Mouse (Mus musculus): ENCODE data around the gene Orc4. TPM values are rescaled to one million over a fixed set of nuclear protein-coding genes. Genes with fewer than 3 reads are reported as not detected.

The Orc4 gene
- polyA plus RNA-seq (2015; fragmentation: Nextera tagmentation; extraction: Ambion mirVana): 88.4 and 89.2 TPM in 2 replicates

DNA sequence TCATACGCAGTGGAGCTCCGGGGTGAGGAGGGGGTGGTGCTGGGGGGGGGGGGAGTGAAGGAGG, at the start of gene Orc4:
Gene Orc4, minus strand, starts transcription at position 26 of the 64 bp plus-strand sequence.
- WGBS: 5% methylated on average over 2 of the region's 2 CpGs
- H3K4me1 ChIP-seq: peaks cover 19% of the 10 kb centered on the region
- H3K27me3 ChIP-seq (replicated peaks): no peaks in the 10 kb centered on the region
- no peaks in the 10 kb centered on the region for H3K36me3 ChIP-seq
- peak within 1 kb of the TSS; percentile 91 for H3K4me3 ChIP-seq (replicated peaks)
- ATAC-seq (ENCODE audit: low FRiP score): no peak
- peak within 1 kb of the TSS; percentile 62 for H3K4me2 ChIP-seq
- no peaks in the 10 kb centered on the region for H3K9me3 ChIP-seq (replicated peaks)
- peak within 1 kb of the TSS; percentile 97 for H3K27ac ChIP-seq (replicated peaks)
- peak within 1 kb of the TSS; percentile 92 for H3K9ac ChIP-seq (replicated peaks)

DNA sequence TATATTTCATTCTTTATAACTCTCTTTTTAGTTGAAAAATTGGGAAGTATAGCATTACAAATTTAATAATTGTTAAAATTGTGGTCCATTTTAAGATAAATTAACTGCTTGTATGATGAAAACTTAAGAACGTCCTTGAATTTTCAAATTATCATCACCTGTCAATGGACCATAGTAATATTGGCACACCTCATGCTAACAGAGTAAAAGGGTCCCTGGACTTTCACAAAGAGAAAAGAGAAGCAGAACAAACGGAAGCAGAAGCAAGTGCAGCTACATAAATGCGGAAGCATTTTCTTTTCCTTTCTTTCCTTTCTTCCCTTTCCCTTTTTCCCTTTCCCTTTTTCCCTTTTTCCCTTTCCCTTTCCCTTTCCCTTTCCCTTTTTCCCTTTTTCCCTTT, 40.2 kb upstream of the Orc4 start:
- no peaks in the 10 kb centered on the region for H3K9me3 ChIP-seq (replicated peaks)
- no peak overlapping the region for H3K4me3 ChIP-seq (replicated peaks)
- H3K4me2 ChIP-seq: no peak overlapping the region
- no peak for ATAC-seq (ENCODE audit: low FRiP score)
- H3K9ac ChIP-seq (replicated peaks): no peak overlapping the region
- 94% methylated on average over 3 of the region's 3 CpGs for WGBS
- no peaks in the 10 kb centered on the region for H3K4me1 ChIP-seq
- 0 out of 2 replicates have a peak, but pooled peaks cover 4% of the 10 kb centered on the region for H3K36me3 ChIP-seq
- no peaks in the 10 kb centered on the region for H3K27me3 ChIP-seq (replicated peaks)
- H3K27ac ChIP-seq (replicated peaks): no peak overlapping the region

DNA sequence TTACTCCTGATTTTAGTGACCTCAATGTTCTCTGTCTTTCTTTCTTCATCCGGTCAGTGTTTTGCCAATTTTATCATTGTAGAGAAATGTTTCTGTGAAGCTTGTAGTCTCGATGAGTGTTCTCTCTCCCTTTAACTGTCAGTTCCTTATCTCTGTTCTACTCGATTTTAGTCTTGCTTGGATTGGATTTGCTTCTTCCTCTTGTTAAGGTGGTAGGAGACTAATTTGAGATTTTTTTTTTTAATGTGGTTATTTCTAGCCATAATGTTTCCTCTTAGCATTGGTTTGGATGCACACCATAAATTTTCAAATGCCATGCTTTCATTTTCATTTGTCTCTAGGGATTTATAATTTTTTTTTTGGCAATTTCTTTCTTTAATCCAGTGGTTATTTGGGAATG, 28.8 kb upstream of the Orc4 start:
- Histone ChIP-seq H3K4me3 (replicated peaks) (no peak overlapping the region), H3K36me3 (no peaks in the 10 kb centered on the region), H3K27me3 (replicated peaks) (no peaks in the 10 kb centered on the region), H3K27ac (replicated peaks) (no peak overlapping the region), H3K4me1 (no peaks in the 10 kb centered on the region), H3K9me3 (replicated peaks) (no peaks in the 10 kb centered on the region), H3K4me2 (no peak overlapping the region), H3K9ac (replicated peaks) (no peak overlapping the region)
- WGBS: 88% methylated on average over 3 of the region's 3 CpGs
- no peak for ATAC-seq (ENCODE audit: low FRiP score)

DNA sequence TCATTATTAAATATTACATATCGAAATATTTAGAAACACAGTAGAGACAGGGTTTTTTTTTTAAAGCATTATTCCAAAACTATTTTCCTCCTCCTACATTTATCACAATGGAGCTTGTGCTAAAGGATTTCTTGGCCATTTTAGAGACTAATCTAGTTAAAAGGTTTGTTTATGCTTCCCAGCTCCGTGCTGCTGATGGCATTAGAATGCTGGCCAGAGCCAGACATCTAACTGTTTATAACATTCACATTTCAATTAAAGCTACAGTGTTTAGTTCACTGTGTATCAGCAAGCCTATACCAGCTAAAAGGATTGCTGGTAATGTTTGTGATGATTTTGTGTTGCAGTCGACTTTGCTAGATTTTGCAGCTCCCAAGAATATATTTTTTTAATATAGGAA, 6.5 kb upstream of the Orc4 start:
- Histone ChIP-seq H3K4me3 (replicated peaks) (no peak overlapping the region), H3K9me3 (replicated peaks) (no peaks in the 10 kb centered on the region), H3K4me1 (peaks cover 8% of the 10 kb centered on the region), H3K9ac (replicated peaks) (no peak overlapping the region), H3K4me2 (no peak overlapping the region), H3K36me3 (no peaks in the 10 kb centered on the region), H3K27me3 (replicated peaks) (no peaks in the 10 kb centered on the region), H3K27ac (replicated peaks) (no peak overlapping the region)
- ATAC-seq (ENCODE audit: low FRiP score): no peak
- WGBS: 68% methylated on average over 3 of the region's 3 CpGs

DNA sequence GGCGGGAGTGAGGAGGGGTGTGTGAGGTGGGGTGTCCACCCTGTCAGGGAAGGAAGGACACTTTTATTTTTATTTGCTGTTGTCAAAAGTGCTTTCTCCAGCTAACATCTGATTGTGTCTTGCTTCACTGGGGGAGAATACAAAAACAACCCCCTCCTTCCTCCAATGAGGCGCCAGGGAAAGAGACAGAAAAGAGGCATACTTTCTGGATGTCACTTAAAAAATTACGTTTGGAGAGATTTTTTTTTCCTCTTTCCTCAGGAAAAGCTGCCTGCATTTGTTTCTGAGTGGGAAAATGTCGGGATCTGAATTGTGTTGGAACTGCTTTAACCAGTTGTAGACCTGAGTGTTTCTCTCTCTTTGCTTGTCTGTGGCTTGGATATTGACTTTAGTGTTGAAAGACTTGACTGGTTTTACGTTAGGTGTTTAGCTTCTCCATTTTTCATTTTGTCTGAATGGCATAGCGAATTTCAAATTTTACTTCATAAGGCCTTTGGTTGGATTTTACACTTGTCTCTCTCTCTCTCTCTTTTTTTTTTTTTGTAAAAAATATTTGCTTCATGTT, 321 bp upstream of the Orc4 start:
- no peaks in the 10 kb centered on the region for H3K9me3 ChIP-seq (replicated peaks)
- H3K27ac ChIP-seq (replicated peaks): peak overlapping the region; percentile 97
- peaks cover 19% of the 10 kb centered on the region for H3K4me1 ChIP-seq
- ATAC-seq (ENCODE audit: low FRiP score): no peak
- peak overlapping the region; percentile 92 for H3K9ac ChIP-seq (replicated peaks)
- H3K27me3 ChIP-seq (replicated peaks): no peaks in the 10 kb centered on the region
- H3K4me2 ChIP-seq: peak overlapping the region; percentile 62
- peak overlapping the region; percentile 91 for H3K4me3 ChIP-seq (replicated peaks)
- H3K36me3 ChIP-seq: no peaks in the 10 kb centered on the region
- WGBS: 9% methylated on average over 5 of the region's 6 CpGs

DNA sequence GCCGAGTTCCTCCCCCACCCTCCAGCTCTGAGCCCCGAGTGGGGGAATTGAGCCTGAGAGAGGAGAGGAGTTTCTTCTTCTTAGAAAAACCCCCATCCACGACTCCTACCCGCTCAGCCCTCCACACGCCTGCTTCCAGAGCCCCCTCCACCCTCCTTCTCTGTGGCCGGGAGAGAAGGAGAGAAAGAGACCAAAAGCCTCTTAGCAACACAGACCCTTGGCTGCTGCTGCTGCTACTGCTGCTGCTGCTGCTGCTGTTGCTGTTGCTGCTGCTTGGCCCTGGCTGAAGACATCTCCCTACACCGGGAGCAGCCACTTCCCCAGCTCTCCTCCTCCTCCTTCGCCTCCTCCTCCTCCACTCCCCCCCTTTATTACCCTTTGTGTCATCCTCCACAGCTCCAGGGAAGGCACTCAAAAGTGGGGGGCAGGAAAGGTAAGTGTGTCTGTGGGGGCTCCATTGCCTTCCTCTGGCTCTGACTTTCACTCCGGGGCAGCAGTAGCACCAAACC, 280 bp downstream of the Orc4 start:
- H3K9me3 ChIP-seq (replicated peaks): no peaks in the 10 kb centered on the region
- ATAC-seq (ENCODE audit: low FRiP score): peak; percentile 78
- H3K36me3 ChIP-seq: no peaks in the 10 kb centered on the region
- under 1% methylated on average over 9 of the region's 9 CpGs for whole genome bisulfite sequencing
- H3K4me1 ChIP-seq: peaks cover 19% of the 10 kb centered on the region
- no peaks in the 10 kb centered on the region for H3K27me3 ChIP-seq (replicated peaks)
- peak overlapping the region; percentile 97 for H3K27ac ChIP-seq (replicated peaks)
- H3K4me2 ChIP-seq: peak overlapping the region; percentile 62
- peak overlapping the region; percentile 92 for H3K9ac ChIP-seq (replicated peaks)
- H3K4me3 ChIP-seq (replicated peaks): peak overlapping the region; percentile 91

DNA sequence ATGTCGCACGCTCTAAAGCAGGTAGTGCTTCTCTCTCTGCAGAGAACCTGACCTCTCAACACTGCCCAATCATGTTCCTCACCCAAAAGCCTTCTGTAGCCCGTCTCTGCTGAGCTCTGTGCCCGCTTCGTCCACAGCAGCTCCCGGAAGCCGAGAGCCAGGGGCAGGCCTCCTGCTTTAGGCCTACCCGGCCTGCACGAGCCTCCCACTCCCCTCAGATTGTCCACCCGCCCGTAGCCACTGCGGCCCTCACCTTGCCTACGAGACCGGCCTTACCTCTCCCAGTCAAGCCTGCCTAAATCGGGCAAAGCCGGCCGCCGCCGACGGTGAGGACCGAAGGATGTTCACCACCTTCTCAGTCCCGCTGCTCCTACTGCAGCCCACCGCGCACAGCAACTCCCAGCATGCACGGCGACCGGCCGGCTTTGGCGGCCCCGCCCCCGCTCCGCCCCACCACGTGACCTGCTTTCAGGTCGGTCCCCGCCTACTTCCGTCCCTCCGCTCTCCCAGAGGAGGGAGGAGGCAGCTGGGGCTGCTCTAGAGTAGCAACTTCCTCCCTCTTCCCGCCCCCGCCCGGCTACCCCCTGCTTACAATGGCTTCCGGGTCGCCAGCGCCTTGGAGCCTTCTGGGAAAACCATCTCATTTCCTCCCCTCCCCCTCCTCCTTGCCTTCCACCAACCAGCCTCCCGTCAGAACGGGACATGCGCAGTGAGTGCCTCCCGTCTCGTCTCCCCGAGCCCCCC, 1.1 kb downstream of the Orc4 start, which contains the start of gene Mbd5:
Gene Mbd5, plus strand, starts transcription at position 668 of the 744 bp plus-strand sequence.
- WGBS: under 1% methylated on average over 47 of the region's 49 CpGs
- H3K9me3 ChIP-seq (replicated peaks): no peaks in the 10 kb centered on the region

DNA sequence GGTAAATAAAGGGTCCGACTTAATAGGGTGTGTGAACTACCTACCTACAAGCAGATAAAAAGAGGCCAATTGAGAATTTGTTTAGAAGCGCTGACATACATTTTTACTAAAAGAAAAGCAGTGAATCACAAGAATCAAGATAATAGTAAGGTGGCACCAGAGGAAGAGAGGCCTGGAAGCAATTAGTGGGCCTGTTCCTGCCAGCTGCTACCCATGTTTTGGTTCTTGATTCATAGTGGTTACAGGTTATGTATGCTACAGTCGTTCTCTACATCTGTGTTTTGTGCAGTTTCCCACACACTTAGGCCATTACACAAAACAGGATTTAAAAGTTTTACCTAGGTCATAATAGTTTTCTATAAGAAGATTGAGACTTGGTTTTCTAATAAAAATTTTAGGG, 2.3 kb downstream of the Orc4 start:
- peak overlapping the region; percentile 91 for H3K4me3 ChIP-seq (replicated peaks)
- 0 out of 2 replicates have a peak overlapping the region, but pooled peaks have one; percentile 20 for H3K9ac ChIP-seq (replicated peaks)
- H3K4me1 ChIP-seq: peaks cover 17% of the 10 kb centered on the region
- H3K27ac ChIP-seq (replicated peaks): no peak overlapping the region
- no peak for ATAC-seq (ENCODE audit: low FRiP score)
- peak overlapping the region; percentile 75 for H3K4me2 ChIP-seq
- H3K27me3 ChIP-seq (replicated peaks): no peaks in the 10 kb centered on the region
- no peaks in the 10 kb centered on the region for H3K9me3 ChIP-seq (replicated peaks)
- no peaks in the 10 kb centered on the region for H3K36me3 ChIP-seq
- 55% methylated on average over 3 of the region's 3 CpGs for WGBS

More for the DNA sequence above, 1.1 kb downstream of the Orc4 start, which contains the start of gene Mbd5:
- Histone ChIP-seq H3K9ac (replicated peaks) (peak within 1 kb of the TSS; percentile 97), H3K36me3 (no peaks in the 10 kb centered on the region), H3K27ac (replicated peaks) (peak within 1 kb of the TSS; percentile 97), H3K4me2 (peak within 1 kb of the TSS; percentile 75), H3K4me1 (peaks cover 19% of the 10 kb centered on the region), H3K4me3 (replicated peaks) (peak within 1 kb of the TSS; percentile 91), H3K27me3 (replicated peaks) (no peaks in the 10 kb centered on the region)
- peak; percentile 99 for ATAC-seq (ENCODE audit: low FRiP score)

DNA sequence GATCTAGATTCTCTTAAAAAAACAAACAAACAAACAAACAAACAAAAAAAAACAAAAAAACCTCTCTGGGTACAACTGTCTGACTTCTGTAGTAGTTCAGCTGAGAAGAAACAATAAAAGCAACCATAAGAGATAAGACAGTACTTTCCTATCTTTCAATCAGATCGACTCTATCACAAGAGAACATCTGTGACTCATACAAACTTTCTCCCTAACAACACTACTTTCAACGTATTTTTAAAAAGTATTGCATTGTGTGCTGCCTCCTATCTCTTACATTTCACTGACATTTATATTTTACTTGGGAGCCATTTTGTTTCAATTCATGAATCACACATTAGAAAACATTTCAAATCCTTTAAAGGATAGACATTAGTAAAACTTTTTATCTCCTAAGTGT, 15.0 kb downstream of the Orc4 start:
- WGBS: 98% methylated on average over 2 of the region's 2 CpGs
- H3K36me3 ChIP-seq: peaks cover 16% of the 10 kb centered on the region
- no peaks in the 10 kb centered on the region for H3K9me3 ChIP-seq (replicated peaks)
- H3K27me3 ChIP-seq (replicated peaks): no peaks in the 10 kb centered on the region
- H3K4me3 ChIP-seq (replicated peaks): no peak overlapping the region
- H3K4me2 ChIP-seq: no peak overlapping the region
- H3K4me1 ChIP-seq: no peaks in the 10 kb centered on the region
- no peak overlapping the region for H3K9ac ChIP-seq (replicated peaks)
- ATAC-seq (ENCODE audit: low FRiP score): no peak
- no peak overlapping the region for H3K27ac ChIP-seq (replicated peaks)

DNA sequence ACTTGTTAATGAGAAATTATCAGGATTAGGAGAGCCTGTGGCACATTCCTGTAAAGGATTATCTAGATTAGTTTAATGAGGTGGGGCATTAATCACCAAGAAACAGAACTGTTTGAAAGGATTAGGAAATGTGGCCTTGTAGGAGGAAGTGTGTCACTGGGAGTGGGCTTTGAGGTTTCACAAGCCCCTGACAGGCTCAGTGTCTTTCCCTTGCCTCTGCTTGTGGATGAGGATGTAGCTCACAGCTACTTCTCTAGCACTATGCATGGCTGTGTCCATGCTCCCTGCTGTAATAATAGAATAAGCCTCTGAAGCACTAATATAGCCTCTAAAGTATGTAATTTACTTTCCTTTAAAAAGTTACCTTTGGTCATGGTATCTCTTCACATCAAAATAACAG, 34.2 kb downstream of the Orc4 start:
- H3K4me3 ChIP-seq (replicated peaks): no peak overlapping the region
- H3K9me3 ChIP-seq (replicated peaks): no peaks in the 10 kb centered on the region
- H3K27me3 ChIP-seq (replicated peaks): no peaks in the 10 kb centered on the region
- no peak overlapping the region for H3K4me2 ChIP-seq
- no peak for ATAC-seq (ENCODE audit: low FRiP score)
- H3K36me3 ChIP-seq: peaks cover 16% of the 10 kb centered on the region
- no peaks in the 10 kb centered on the region for H3K4me1 ChIP-seq
- H3K27ac ChIP-seq (replicated peaks): no peak overlapping the region
- no peak overlapping the region for H3K9ac ChIP-seq (replicated peaks)

DNA sequence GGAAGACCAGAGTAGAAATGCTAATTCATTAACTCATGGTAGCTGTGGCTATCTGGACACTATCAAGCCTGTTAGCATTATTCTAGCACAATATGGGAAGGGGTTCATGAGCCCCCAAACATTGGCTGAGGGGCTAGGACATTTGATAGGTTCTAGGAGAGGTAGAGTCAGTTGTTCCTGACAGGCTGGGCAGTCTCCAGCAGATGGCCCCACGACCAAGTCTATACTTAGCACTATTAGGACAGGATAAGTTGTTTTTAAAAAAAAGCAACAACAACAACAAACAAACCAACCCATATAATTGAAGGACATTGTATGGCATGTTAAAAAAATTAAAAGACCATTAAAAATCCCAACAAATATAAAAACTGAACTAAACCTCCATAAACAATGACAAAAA, 35.9 kb downstream of the Orc4 start:
- H3K9me3 ChIP-seq (replicated peaks): no peaks in the 10 kb centered on the region
- no peak overlapping the region for H3K4me3 ChIP-seq (replicated peaks)
- peaks cover 16% of the 10 kb centered on the region for H3K36me3 ChIP-seq
- H3K4me1 ChIP-seq: no peaks in the 10 kb centered on the region
- H3K4me2 ChIP-seq: no peak overlapping the region
- no peak overlapping the region for H3K9ac ChIP-seq (replicated peaks)
- no peaks in the 10 kb centered on the region for H3K27me3 ChIP-seq (replicated peaks)
- WGBS: 89% methylated on average over 1 of the region's 1 CpGs
- H3K27ac ChIP-seq (replicated peaks): no peak overlapping the region
- ATAC-seq (ENCODE audit: low FRiP score): no peak

DNA sequence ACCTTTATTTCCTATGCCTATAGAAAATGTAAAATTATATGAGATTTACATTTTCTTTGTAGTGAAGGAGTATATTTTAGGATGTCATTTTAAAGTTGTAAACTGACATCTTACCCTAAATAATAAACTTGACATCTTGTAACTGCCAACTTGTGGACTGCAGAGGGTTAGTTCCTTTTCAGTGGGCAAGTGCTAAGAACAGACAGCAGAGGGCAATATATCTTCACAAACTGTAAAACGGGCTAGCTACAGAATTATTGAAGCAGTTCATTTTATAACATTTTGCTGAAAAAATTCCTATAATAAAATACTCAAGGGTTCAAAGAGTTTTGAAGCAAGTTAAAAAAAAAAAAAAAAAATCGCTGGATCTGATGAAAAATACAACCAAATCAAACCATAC, 41.2 kb downstream of the Orc4 start:
- Histone ChIP-seq H3K27ac (replicated peaks) (no peak overlapping the region), H3K4me2 (no peak overlapping the region), H3K4me3 (replicated peaks) (no peak overlapping the region), H3K36me3 (peaks cover 18% of the 10 kb centered on the region), H3K9me3 (replicated peaks) (no peaks in the 10 kb centered on the region), H3K9ac (replicated peaks) (no peak overlapping the region), H3K27me3 (replicated peaks) (no peaks in the 10 kb centered on the region), H3K4me1 (no peaks in the 10 kb centered on the region)
- no peak for ATAC-seq (ENCODE audit: low FRiP score)
- WGBS: 49% methylated on average over 2 of the region's 2 CpGs

All from neural tube, embryonic 15.5 days (tissue).